Mouse (Mus musculus): ENCODE measurements around the gene Acot7. TPM values are rescaled to one million over a fixed set of nuclear protein-coding genes. Genes with fewer than 3 reads are reported as not detected.
A peak's percentile ranks its signal among the peaks of the same experiment; 100 is the strongest.

Gene Acot7
- total RNA-seq, 2 experiments from 2014 or later: 89.5 to 134 TPM

DNA sequence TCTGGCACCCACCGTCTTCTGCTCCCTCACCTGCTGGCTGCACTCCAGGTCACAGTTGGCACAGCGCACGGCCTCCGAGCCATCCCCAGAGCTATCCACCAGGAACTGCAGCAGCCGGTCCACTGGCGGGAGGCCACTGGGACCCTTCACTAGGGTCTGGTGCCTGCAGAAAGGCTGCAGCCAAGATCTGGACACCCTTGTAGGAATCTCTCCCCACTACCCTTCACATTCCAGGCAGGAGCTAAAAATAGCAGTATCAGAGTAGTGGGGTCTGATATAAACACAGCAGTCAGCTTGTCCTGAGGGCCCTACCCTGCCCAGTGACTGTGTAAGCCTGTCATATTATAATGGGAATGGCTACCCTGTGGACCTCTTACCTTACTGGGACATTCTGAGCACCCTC, 139.7 kb downstream of the Acot7 start:
- no peak for ATAC-seq (replicated peaks; ENCODE audit: poor library complexity, severe bottlenecking)

DNA sequence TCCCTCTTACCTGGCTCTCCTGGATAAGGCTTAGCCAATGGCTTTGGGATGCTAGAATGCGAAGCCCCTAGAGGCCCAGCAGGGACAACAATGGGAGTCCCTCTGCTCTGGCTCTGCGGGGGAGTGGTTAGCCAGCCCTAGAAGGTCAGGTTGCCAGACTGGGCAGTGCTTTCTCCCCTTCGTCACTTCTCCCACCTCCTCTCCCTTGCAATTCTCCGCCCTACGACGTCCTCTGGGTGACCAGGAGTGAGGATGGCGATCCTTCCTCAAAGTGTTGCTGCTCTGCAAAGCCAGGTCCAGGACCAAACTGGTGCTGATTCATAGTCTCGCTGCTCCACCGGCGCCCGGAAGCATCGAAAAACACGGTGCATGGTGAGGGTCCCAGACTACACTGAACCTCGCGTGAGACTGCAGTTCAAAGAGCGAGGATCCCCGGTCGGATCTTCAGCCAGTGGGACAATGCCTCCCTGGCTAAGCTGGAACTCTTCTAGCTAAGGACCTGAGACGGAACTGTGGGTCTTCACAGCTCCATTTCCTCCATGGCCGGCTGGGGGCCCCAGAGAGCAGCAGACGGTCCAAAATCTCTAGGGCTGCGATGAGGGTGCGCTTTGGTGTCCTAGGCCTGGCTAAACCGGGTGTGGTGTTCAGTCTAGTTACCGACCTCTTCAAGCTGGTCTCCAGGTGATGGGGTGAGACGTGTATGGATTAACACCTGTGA, 140.7 kb downstream of the Acot7 start, which contains the start of gene Rnf207:
Rnf207 (minus strand) TSS at position 477 of the 718 bp plus-strand sequence.
- ATAC-seq (replicated peaks; ENCODE audit: poor library complexity, severe bottlenecking): peak; percentile 79

Other genes starting within 250 kb of the Acot7 start
- 73.5 and 77.5 TPM in 2 replicates for gene Dnajc11, start 244.4 kb upstream of the Acot7 start, total RNA-seq (2014; fragmentation: Nextera tagmentation)
- gene Dnajc11, start 244.4 kb upstream of the Acot7 start, total RNA-seq (2017): 57.8 and 71.2 TPM in 2 replicates
- gene Thap3, start 189.1 kb upstream of the Acot7 start, total RNA-seq (2014; fragmentation: Nextera tagmentation): 10.4 and 14.0 TPM in 2 replicates
- 4.9 and 10.8 TPM in 2 replicates for gene Thap3, start 189.1 kb upstream of the Acot7 start, total RNA-seq (2017)
- gene Phf13, start 181.9 kb upstream of the Acot7 start, total RNA-seq (2014; fragmentation: Nextera tagmentation): 1.4 and 5.7 TPM in 2 replicates
- 2.1 and 2.4 TPM in 2 replicates for gene Phf13, start 181.9 kb upstream of the Acot7 start, total RNA-seq (2017)
- gene Klhl21, start 169.3 kb upstream of the Acot7 start, total RNA-seq (2014; fragmentation: Nextera tagmentation): 9.8 and 11.6 TPM in 2 replicates
- gene Klhl21, start 169.3 kb upstream of the Acot7 start, total RNA-seq (2017): 4.3 and 6.3 TPM in 2 replicates
- 9.2 and 15.7 TPM in 2 replicates for gene Zbtb48, start 150.5 kb upstream of the Acot7 start, total RNA-seq (2014; fragmentation: Nextera tagmentation)
- 5.2 and 10.3 TPM in 2 replicates for gene Zbtb48, start 150.5 kb upstream of the Acot7 start, total RNA-seq (2017)
- 1.6 and 3.2 TPM in 2 replicates for gene Tas1r1, start 139.6 kb upstream of the Acot7 start, total RNA-seq (2014; fragmentation: Nextera tagmentation)
- gene Tas1r1, start 139.6 kb upstream of the Acot7 start, total RNA-seq (2017): 1.0 and 2.6 TPM in 2 replicates
- gene Nol9, start 138.8 kb upstream of the Acot7 start, total RNA-seq (2014; fragmentation: Nextera tagmentation): 33.7 and 36.5 TPM in 2 replicates
- gene Nol9, start 138.8 kb upstream of the Acot7 start, total RNA-seq (2017): 30.7 and 40.0 TPM in 2 replicates
- 0.34 and 7.6 TPM in 2 replicates for gene Plekhg5, start 105.6 kb upstream of the Acot7 start, total RNA-seq (2014; fragmentation: Nextera tagmentation)
- 1.8 and 2.2 TPM in 2 replicates for gene Plekhg5, start 105.6 kb upstream of the Acot7 start, total RNA-seq (2017)
- not detected in 2 replicates for gene Tnfrsf25, start 62.2 kb upstream of the Acot7 start, total RNA-seq (2014; fragmentation: Nextera tagmentation)
- 1.6 TPM in 1 of 2 replicates, not detected in the other for gene Tnfrsf25, start 62.2 kb upstream of the Acot7 start, total RNA-seq (2017)
- 1.8 TPM in 1 of 2 replicates, not detected in the other for gene Espn, start 25.8 kb upstream of the Acot7 start, total RNA-seq (2014; fragmentation: Nextera tagmentation)
- gene Espn, start 25.8 kb upstream of the Acot7 start, total RNA-seq (2017): 0.43 TPM in 1 of 2 replicates, not detected in the other
- not detected in 2 replicates for gene Hes2, start 19.3 kb upstream of the Acot7 start, total RNA-seq (2014; fragmentation: Nextera tagmentation)
- not detected in 2 replicates for gene Hes2, start 19.3 kb upstream of the Acot7 start, total RNA-seq (2017)
- gene Gpr153, start 96.1 kb downstream of the Acot7 start, total RNA-seq (2014; fragmentation: Nextera tagmentation): not detected in 2 replicates
- not detected in 2 replicates for gene Gpr153, start 96.1 kb downstream of the Acot7 start, total RNA-seq (2017)
- gene Hes3, start 113.5 kb downstream of the Acot7 start, total RNA-seq (2014; fragmentation: Nextera tagmentation): not detected in 2 replicates
- not detected in 2 replicates for gene Hes3, start 113.5 kb downstream of the Acot7 start, total RNA-seq (2017)
- gene Icmt, start 119.1 kb downstream of the Acot7 start, total RNA-seq (2014; fragmentation: Nextera tagmentation): 14.3 and 17.9 TPM in 2 replicates
- 13.0 and 13.9 TPM in 2 replicates for gene Icmt, start 119.1 kb downstream of the Acot7 start, total RNA-seq (2017)
- not detected in 2 replicates for gene Rnf207, start 140.9 kb downstream of the Acot7 start, total RNA-seq (2014; fragmentation: Nextera tagmentation)
- not detected in 2 replicates for gene Rnf207, start 140.9 kb downstream of the Acot7 start, total RNA-seq (2017)
- 1,942 and 1,984 TPM in 2 replicates for gene Rpl22, start 147.6 kb downstream of the Acot7 start, total RNA-seq (2014; fragmentation: Nextera tagmentation)
- 2,435 and 2,975 TPM in 2 replicates for gene Rpl22, start 147.6 kb downstream of the Acot7 start, total RNA-seq (2017)
- gene Chd5, start 160.5 kb downstream of the Acot7 start, total RNA-seq (2014; fragmentation: Nextera tagmentation): not detected in 2 replicates
- gene Chd5, start 160.5 kb downstream of the Acot7 start, total RNA-seq (2017): 0.04 TPM in 1 of 2 replicates, not detected in the other

All from granulocyte monocyte progenitor cell, adult 5-6 weeks (primary cell).